Mouse (Mus musculus) ovary, postnatal 14 days (tissue): ENCODE data around the gene Golga3.

Experiments used
- DNase-seq: peaks from one replicate; pipeline ENCODE4 v3.0.0; 2022; ENCODE audit warnings: low spot score

Gene Golga3

DNA sequence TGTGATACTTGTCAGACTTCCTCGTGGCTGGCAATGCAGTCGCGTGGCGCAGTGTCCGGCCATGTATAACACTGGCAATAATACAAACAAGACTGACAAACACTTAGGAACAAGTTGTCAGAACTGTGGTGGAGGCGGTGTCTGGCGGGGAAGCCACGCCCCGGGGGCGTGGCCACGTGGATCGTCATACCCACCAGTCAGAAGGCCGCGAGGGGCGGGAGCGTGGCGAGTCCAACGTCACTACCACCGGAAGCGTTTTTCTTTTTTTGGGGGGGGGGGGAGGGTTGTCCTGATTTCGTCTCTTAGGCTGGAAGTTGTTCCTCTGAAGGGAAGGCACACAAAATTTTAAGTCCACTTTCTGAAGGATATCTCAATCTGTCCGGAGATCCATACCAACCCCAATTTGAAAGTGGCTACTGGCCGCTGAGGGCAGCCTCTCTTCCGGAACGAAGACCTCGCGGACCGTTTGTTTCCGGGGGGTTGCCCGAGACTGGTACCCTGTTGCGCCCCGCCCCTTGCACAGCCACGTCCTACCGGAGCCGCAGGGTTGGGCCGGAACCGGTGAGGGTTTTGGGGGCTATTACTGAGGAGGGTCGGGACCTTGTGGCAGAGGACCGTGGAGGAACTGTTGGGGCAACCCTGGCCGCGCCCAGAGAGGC is at the start of gene Golga3:
Gene Golga3 (plus strand): TSS at position 340 of the 659 bp plus-strand sequence.
- DNase-seq, result peak; percentile 87

DNA sequence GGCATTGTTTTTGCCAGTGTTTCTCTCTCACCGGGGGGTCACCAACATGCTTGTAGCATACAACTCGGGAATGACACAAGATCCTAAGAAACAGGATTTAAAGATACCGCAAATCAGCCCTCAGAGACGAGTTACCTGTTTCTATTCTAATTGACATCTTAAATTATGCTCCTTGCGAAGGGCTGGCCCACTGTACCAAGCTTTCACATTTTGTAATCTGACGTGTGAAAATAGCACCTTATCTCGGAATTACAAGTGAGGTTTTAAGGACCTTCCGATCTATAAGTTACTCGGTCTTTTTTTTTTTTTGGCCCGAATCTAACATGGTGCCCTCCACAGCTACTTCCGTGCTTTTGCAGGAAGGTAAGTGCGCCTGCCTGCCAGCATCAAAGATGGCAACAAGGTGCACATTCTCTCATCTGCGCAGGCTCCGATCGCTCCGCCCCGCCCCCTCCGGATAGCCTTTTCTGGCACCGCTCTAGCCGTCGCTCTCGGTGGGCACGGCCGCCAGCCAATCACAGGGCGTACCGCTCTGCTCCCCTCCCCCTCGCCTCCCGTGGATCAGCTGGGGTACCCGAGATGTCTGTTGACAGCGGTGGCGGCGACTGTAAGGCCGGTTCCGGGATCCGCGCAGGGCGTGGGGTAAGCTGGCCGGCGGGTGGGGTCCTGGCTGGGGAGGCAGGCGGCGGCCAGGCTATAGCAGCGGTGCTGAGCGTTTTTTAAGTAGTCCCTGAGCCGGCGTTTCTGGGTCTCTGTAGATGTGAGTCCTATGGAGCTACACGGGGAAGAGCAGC is 41.0 kb upstream of the Golga3 start, which contains the start of gene Chfr:
Gene Chfr (plus strand): TSS at position 550 of the 794 bp plus-strand sequence.
- DNase-seq, result peak; percentile 97

DNA sequence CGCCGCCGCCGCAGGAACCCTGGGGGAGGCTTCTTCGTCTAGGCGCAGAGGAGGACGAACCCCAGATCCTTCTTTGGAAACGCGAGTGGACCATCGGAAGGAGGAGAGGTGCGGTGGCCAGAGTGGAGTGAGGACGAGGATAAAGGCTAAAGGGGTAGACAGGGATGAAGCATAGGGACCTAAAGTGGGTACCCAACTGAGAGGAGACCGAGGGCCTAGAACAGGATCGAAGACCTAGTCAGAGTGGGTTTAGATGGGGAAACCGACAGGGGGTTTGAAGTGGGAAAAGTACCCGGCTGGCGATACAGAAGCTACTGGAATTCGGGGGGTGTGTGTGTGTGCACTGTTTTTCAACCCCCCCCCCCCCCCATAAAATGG is 40.4 kb upstream of the Golga3 start:
- DNase-seq, result no peak

DNA sequence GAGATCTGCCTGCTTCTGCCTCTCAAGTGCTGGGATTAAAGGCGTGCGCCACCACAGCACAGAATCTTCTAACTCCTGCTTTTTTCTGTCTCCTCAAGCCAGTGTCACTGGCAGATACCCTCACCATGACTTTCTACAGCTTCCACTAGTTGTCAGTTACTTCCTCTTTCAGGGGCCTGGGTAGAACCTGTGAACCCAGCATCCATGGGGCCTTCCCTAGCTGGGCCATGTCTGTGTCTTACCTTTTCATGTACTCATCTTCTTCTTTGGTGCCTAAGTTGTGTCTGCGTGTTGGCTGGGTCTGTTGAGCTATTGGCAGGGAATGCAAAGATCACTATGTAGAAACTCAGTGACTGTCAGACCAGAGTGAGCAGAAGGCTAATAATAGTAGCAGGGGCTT is 38.7 kb upstream of the Golga3 start:
- no peak for DNase-seq

DNA sequence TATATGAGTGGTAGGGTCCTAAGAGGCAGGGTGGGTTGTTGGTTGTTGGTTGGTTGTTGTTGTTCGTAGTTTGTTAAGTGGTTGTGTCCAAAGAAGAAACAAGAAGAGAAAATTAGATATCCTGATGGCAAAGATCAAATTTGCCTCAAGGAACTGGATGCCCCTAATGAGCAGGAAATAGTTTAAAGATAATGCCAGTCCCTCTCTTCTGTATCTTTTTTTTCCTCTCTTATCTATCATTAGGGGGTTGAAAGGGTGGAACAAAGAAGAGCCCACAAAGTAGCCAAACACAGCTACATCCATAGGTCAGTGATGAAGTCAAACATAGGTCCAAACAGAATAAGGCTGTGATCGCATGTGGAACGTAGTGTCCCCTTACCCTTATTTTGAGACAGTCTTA is 37.2 kb upstream of the Golga3 start:
- no peak for DNase-seq

DNA sequence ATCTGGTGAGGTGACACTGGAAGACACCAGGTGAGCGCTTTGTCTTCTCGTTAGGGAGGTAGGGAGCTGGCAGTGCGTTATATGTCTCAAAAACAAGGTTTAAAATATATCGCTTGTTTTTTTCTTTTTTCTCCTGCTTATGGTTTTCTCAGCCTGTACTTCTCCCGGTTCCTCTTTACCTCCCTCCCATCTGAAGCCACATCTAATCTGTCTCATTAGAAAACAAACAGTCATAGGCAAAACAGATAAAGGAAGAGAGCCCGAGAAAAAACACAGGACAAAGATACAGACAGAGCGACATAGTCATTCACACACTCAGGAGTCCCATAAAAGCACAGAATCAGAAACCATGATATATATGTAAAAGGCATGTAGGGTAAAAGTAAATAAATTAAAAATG is 36.1 kb upstream of the Golga3 start:
- no peak for DNase-seq

DNA sequence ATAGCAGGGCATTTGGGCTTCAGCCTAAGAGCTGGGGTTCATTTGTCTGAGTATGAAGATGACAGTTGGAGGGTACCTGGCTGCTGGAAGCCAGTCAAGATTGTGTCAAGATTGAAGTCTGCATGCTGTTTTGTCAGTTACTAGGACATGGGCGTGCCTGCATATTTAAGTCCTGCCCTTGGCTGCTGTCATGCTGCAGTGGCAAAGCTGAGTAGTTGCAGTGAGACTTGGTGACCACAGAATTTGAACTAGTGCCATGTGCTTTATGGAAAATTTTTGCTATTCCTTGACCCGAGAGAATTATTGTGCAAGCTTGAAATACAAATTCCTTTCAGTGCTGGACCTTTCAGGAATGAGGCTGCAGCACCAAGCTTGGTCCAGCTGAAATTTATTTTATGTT is 34.2 kb upstream of the Golga3 start:
- no peak for DNase-seq

DNA sequence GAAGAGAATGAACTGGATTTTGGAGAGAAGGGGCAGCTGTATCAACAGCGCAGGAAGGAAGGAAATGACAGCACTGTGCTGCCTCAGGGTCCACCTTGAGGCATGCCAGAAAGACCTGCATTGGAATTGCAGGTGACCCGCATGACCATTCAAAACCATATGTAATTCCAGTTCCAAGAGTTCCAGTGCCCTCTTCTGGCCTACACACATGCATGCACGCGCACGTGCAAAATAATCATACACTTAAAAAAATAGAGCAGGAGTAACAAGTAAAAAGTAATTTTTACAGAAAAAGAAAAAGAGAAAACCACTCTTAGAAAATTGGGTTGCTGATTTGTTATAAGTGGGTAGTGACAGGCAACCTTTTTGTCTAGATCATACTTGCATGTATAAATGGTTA is 33.5 kb upstream of the Golga3 start:
- no peak for DNase-seq

DNA sequence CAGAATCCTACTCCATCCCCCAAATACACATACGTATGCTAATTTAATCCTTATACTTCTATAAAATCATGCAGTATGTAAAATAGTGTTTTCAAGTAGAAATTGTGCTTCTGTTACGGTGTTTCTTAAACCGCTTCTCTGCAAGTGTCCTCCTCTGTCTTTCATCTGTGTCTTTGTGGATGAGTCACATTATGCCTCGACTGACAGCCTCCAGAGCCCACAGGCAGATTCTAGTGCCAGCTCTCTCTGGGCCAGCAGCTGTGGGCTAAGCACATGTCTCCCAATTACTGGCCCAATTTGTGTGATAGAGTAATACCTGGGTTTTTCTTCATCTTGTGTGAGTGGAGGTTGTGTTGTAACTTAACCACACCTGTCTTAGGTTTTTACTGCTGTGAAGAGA is 7.1 kb upstream of the Golga3 start:
- DNase-seq, result no peak

DNA sequence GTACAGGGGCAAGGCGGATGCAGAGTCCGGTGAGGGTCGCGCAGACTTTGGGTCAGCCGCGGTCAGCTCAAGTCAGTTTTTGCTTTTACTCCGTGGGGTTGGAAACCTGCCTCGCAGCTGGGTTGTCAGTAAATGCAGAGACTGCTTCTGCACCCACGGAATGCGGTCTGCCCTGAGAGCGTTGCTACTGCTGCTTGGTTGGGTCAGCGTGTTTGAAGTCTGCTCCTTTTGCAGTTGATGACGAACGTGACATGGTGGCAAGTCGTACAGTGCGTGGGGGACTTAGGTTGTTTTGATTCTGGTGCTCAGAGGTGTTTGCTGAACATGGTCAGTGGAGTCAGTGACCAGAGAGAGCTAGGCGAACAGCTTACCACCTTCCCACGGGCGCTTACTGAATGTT is 520 bp downstream of the Golga3 start:
- DNase-seq, result no peak

DNA sequence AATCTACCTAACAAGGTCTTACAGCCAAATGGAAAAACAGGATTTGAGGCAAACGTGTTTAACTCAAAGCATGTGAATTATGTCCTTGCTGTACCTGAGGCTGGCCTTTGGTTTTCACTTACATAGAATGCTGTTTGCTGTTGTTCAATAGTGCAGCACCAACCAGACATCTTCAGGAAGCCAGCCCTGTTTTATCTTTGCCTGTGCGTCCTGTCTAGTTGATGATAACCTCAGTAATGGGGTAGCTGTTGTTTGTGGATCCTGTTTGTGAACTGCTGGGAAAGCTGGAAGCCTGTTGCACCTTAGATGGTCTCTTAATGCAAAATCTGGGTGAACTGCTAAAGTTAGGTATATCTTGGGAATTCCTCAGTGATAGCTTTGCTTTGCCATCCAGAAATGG is 2.1 kb downstream of the Golga3 start:
- no peak for DNase-seq

DNA sequence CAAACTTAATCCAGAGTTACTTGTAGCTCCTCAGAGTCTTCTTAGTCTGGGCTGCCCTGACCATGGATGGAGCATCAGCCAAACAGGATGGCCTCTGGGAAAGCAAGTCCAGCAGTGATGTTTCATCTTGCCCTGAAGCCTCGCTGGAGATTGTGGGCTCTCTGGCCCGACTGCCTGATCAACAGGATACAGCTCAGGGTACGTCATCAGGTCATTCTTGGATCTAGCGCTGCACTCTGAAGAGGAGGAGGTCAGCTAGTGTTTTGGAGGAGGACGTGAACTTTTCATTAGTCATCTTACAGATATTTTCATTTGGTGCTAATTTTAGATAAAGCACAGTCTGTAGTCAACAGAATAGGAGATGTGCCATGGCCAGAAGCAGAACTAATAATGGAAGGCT is 5.2 kb downstream of the Golga3 start:
- no peak for DNase-seq

DNA sequence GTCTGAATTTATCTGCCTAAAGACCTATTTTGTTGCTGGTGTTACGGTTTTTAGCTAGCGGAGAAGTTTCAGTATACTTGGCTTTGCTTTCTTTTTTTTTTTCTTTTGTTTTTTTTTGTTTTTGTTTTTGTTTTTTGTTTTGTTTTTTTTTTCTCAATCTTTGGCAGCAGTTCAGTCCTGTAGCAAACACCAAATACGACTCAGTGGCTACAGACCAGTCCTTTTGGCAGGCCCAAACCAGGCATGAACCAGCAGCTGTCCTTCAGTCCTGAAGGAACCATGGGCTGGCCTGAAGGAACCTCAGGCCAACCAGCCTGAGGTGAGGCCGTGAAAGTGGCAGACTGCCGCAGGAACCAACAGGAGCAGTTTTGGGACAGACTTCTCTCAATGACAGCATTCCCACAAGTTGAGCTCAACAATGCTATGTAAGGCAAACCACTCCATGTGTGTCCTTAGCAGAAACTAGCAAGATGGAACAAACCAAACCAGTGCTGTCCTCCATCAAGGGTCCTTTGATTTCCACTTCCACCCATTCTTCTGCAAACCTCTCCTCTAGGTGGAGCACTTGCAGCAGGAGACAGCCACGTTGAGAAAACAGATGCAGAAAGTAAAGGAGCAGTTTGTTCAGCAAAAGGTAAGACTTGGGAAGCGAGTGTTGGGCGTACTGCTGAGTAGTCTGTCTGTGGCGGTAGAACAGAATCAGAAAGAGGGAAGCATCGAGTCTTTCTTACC is 26.8 kb downstream of the Golga3 start:
- no peak for DNase-seq

DNA sequence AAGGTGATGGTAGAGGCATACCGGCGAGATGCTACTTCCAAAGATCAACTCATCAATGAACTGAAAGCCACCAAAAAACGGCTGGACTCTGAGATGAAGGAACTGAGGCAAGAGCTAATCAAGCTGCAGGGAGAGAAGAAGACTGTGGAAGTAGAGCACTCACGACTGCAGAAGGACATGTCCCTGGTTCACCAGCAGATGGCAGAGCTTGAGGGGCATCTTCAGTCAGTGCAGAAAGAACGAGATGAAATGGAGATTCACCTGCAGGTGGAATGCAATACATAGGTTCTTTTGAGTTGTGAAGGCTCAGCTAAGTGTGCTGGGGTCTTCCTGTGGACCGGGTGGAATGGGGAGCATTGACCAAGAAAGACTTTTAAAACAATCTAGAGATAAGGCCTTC is 28.3 kb downstream of the Golga3 start:
- DNase-seq, result no peak

DNA sequence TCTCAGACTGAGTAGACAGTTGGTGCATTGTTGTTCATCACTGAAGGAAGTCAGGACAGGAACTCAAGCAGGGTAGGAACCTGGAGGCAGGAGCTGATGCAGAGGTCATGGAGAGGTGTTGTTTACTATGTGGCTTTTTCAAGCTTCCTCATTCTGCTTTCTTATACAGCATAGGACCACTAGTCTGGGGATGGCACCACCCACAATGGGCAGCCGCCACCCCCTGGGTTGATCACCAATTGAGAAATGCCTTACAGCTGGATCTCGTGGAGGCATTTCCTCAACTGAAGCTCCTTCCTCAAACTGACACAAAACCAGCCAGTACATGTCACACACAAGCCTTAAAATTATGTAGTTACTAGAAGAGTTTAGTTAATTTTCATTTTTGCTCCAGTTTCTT is 34.8 kb downstream of the Golga3 start:
- no peak for DNase-seq

DNA sequence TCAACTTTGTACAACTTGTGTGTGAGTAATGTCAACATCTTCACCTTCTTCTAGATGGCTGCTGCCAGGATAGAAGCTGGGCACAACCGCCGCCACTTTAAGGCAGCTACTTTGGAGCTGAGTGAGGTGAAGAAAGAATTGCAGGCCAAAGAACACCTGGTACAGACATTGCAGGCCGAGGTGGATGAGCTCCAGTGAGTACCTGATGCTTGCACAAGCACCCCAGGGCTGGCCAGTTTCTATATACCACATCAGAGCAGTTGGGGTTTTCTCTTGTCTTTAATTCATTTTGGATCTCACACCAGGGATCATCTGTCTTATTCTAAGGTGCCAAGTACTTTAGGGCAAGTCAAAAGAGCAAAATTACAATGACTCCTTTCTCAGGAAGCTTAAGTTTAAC is 40.3 kb downstream of the Golga3 start:
- DNase-seq, result no peak

DNA sequence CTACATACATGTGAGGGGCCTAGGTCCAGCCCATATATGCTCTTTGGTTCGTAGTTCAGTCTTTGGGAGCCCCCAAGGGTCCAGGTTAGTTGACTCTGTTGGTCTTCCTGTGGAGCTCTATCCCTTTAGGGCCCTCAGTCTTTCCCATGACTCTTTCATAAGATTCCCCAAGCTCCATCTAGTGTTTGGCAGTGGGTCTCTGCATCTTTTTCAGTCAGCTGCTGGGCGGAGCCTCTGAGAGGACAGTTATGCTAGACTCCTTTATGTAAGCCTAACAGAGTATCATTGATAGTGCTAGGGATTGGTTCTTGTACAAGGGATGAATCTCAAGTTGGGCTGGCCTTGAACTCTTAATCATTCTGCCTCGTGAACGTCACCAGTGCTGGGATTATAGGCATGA is 43.8 kb downstream of the Golga3 start:
- DNase-seq, result no peak

DNA sequence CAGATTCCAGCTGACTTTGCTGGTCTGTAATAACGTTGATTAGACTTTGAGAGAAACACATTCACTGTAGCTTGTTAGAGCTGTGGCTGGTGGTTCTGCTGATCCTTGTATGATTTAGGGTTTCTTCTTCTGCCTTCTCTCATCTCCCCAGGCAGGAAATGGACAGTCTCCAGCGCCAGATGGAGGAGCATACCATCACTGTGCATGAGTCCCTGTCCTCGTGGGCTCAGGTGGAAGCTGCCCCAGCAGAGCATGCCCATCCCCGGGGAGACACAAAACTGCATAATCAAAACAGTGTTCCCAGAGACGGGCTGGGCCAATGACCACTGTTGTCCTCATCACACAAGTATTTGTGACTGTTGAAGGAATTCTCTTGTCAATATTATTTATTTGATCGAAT is 46.3 kb downstream of the Golga3 start:
- no peak for DNase-seq

DNA sequence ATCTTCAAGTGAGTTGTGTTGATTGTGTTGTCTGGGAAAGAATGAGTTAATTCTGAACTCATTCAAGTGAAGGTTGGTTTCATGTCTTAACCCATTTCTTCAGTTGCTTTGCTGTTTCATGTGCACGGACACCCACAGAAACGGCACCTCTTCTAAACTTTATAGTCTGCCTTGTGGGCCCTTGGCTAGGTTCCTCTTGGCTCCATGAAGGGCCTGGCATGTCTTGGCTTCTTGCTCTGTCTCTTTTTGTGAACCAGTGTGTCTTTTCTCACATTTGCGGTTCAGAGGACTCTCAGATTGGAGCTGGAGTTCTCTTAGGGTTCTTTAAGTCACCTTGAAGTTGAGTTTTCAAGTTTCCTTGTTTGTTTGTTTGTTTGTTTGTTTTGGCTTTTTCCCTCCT is 48.6 kb downstream of the Golga3 start:
- no peak for DNase-seq

DNA sequence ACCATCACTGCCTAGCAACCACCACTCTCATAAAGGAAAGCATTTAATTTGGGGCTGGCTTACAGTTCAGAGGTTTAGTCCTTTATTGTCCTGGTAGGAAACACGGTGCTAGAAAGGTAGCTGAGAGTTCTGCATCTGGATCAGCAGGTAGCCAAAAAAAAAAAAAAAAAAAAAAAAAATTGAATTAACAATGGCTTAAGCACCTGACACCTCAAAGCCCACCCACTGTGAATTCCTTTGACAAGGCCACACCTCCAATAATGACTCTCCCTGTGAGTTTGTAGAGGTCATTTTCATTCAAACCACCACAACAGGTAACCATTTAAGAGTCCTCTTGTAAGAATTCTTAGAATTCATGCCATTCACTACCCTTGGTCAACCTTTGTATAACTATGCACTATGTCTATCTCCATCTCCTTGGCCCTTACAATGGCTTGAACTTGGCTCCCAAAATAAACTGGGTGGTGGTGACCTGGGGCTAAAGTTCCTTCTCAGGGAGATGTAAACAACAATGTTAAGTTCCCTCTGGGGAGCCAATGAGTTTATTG is 50.9 kb downstream of the Golga3 start:
- no peak for DNase-seq

DNA sequence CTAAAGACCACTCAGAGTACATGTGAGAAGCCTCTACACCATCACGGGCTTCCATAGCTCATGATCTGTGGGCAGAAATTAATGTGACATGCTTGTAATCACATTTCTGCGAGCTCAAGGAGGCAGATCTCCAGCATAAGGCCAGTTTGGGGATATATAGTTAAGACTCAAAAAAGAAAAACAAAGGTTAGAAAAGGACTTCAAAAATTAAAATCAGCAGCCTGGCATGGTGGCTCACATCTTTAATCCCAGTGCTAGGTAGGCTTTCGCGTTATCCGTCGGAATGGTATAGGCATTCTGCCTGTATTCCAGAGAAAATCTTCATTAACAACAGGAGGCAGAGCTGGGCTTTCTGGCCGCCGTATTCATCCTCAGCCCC is 53.9 kb downstream of the Golga3 start:
- no peak for DNase-seq

DNA sequence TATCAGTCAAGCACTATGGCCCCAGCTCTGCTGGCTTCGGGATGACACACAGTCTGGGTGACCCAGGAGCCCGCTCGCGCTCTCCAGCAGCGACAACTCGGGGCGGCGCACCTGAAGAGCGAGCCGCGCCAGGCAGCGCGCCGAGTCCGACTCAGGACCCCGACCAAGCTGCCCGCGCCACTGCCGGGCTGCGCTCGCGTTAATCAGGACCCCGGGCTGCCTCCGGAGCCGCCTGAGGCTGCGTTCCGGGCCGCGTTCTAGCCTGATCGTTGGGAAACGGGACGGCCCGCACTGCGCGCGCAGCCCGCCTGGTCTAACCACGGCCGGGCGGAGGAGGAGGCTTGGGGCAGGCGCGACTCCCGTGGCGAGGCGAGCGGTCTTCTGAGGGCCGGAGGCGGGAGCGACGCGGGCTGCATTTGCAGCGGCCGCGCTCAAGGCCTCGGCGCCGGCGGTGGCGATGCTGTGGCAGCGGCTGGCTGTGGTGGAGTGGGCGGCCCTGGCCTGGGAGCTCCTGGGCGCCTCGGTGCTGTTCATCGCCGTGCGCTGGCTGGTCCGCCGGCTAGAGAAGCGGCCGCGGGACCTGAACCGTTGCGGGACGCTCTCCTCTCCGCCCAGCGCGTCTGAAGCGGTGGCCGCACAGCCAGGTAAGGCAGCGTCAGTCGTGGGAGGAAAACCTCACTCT is 54.4 kb downstream of the Golga3 start, which contains the start of gene Ankle2:
Gene Ankle2 (plus strand): TSS at position 225 of the 682 bp plus-strand sequence.
- peak; percentile 93 for DNase-seq
